Mouse (Mus musculus): ENCODE measurements around the gene Fam155a. TPM values are rescaled to one million over a fixed set of nuclear protein-coding genes. Genes with fewer than 3 reads are reported as not detected.

The Fam155a gene
- total RNA-seq, 2 experiments from 2014 or later, result not detected

- DNase-seq, result no peak
- intact Hi-C loops (cut with DNase I), result no loop called here
These were observed 467.3 kb downstream of the Fam155a start for GRCm38 (mm10) chr8:9303526-9304135.

GRCm38 (mm10) chr8:9295046-9295445 lies 475.9 kb downstream of the Fam155a start:
- intact Hi-C loops (cut with DNase I), result no loop called here
- DNase-seq, result no peak

GRCm38 (mm10) chr8:9292532-9292931 lies 478.4 kb downstream of the Fam155a start:
- DNase-seq, result no peak
- intact Hi-C loops (cut with DNase I), result no loop called here

- no peak for DNase-seq
- intact Hi-C loops (cut with DNase I), result no loop called here
These were observed 482.8 kb downstream of the Fam155a start for GRCm38 (mm10) chr8:9288015-9288729.

GRCm38 (mm10) chr8:9274117-9274516 lies 496.8 kb downstream of the Fam155a start:
- DNase-seq, result no peak
- intact Hi-C loops (cut with DNase I), result no loop called here

- DNase-seq, result no peak
- intact Hi-C loops (cut with DNase I), result no loop called here
These were observed 506.6 kb downstream of the Fam155a start for GRCm38 (mm10) chr8:9264378-9264777.

GRCm38 (mm10) chr8:9261527-9261926 lies 509.4 kb downstream of the Fam155a start:
- intact Hi-C loops (cut with DNase I), result no loop called here

GRCm38 (mm10) chr8:9255316-9255715 lies 515.6 kb downstream of the Fam155a start:
- intact Hi-C loops (cut with DNase I), result no loop called here
- no peak for DNase-seq

More at GRCm38 (mm10) chr8:9261527-9261926, 509.4 kb downstream of the Fam155a start:
- DNase-seq, result no peak

- intact Hi-C loops (cut with DNase I), result no loop called here
- DNase-seq, result no peak
These were observed 518.0 kb downstream of the Fam155a start for GRCm38 (mm10) chr8:9252991-9253390.

- intact Hi-C loops (cut with DNase I), result no loop called here
- no peak for DNase-seq
These were observed 522.7 kb downstream of the Fam155a start for GRCm38 (mm10) chr8:9248109-9248821.

GRCm38 (mm10) chr8:9245994-9246393 lies 525.0 kb downstream of the Fam155a start:
- no peak for DNase-seq
- intact Hi-C loops (cut with DNase I), result no loop called here

GRCm38 (mm10) chr8:9240996-9241395 lies 530.0 kb downstream of the Fam155a start:
- DNase-seq, result no peak
- intact Hi-C loops (cut with DNase I), result no loop called here

- intact Hi-C loops (cut with DNase I), result loop anchor here (10.0 kb wide), 1 partner anchor 1165 kb away; no protein-coding TSS in a partner anchor
- no peak for DNase-seq
These were observed 531.2 kb downstream of the Fam155a start for GRCm38 (mm10) chr8:9239741-9240140.

- DNase-seq, result no peak
- intact Hi-C loops (cut with DNase I), result loop anchor here (10.0 kb wide), 1 partner anchor 1166 kb away; no protein-coding TSS in a partner anchor
These were observed 532.0 kb downstream of the Fam155a start for GRCm38 (mm10) chr8:9238974-9239373.

- intact Hi-C loops (cut with DNase I), result loop anchor here (2.0 to 10.0 kb wide), 3 partner anchors 344 to 1171 kb away; no protein-coding TSS in a partner anchor
- DNase-seq, result peak; percentile 80 to 90
These were observed 537.5 kb downstream of the Fam155a start for GRCm38 (mm10) chr8:9233326-9233919.

GRCm38 (mm10) chr8:9227779-9228464 lies 543.0 kb downstream of the Fam155a start:
- intact Hi-C loops (cut with DNase I), result no loop called here
- DNase-seq, result peak; percentile 49 to 53

- intact Hi-C loops (cut with DNase I), result no loop called here
- no peak for DNase-seq
These were observed 544.2 kb downstream of the Fam155a start for GRCm38 (mm10) chr8:9226767-9227166.

- DNase-seq, result no peak
- intact Hi-C loops (cut with DNase I), result no loop called here
These were observed 559.2 kb downstream of the Fam155a start for GRCm38 (mm10) chr8:9211751-9212150.

GRCm38 (mm10) chr8:9207505-9208051 lies 563.4 kb downstream of the Fam155a start:
- intact Hi-C loops (cut with DNase I), result no loop called here
- DNase-seq, result no peak

Data from heart, postnatal 10 days (tissue).